Mouse (Mus musculus) heart, postnatal 0 days (tissue): ENCODE results near the gene Slc39a7. TPM values are rescaled to one million over a fixed set of nuclear protein-coding genes. Genes with fewer than 3 reads are reported as not detected.

ENCODE experiments used
- ATAC-seq: fragments of 200-750 bp; cut with Nextera tagmentation; 2 replicates; pipeline ENCODE4 v1.8.0; 2017; ENCODE audit warnings: low read depth, moderate number of reproducible peaks, moderate library complexity; ENCODE audit not compliant: insufficient read depth
- DNase-seq: peaks from one replicate; pipeline ENCODE4 v3.0.0-alpha.2; 2016; ENCODE audit warnings: low spot score
- H3K27ac ChIP-seq: fragments of 300-500 bp; sonication (generic); 2 replicates; pipeline ENCODE4 v1.5.1; 2014; ENCODE audit warnings: low read depth, mild to moderate bottlenecking
- H3K27me3 ChIP-seq: fragments of 300-500 bp; sonication (generic); 2 replicates; pipeline ENCODE4 v1.6.1; 2014; ENCODE audit warnings: low read length, mixed read lengths; ENCODE audit not compliant: control insufficient read depth, insufficient read depth
- H3K36me3 ChIP-seq: fragments of 300-500 bp; sonication (generic); replicated peaks from 2 replicates; pipeline ENCODE4 v1.6.1; 2014; ENCODE audit warnings: low read length, mixed read lengths; ENCODE audit not compliant: control insufficient read depth, insufficient read depth
- H3K4me1 ChIP-seq: fragments of 300-500 bp; sonication (generic); 2 replicates; pipeline ENCODE4 v1.6.1; 2014; ENCODE audit warnings: antibody characterized with exemption; ENCODE audit not compliant: control insufficient read depth, insufficient read depth
- H3K4me2 ChIP-seq: fragments of 300-500 bp; sonication (generic); 2 replicates; pipeline ENCODE4 v1.6.1; 2014; ENCODE audit warnings: low read depth, mild to moderate bottlenecking, low read length, moderate library complexity
- H3K4me3 ChIP-seq: fragments of 300-500 bp; sonication (generic); 2 replicates; pipeline ENCODE4 v1.5.1; 2014; ENCODE audit warnings: low read depth, low read length
- H3K9ac ChIP-seq: fragments of 300-500 bp; sonication (generic); replicated peaks from 2 replicates; pipeline ENCODE4 v1.6.1; 2014; ENCODE audit warnings: low read depth, low read length, mixed read lengths
- H3K9me3 ChIP-seq: fragments of 300-500 bp; sonication (generic); replicated peaks from 2 replicates; pipeline ENCODE4 v1.6.1; 2016; ENCODE audit warnings: low read length; ENCODE audit not compliant: control insufficient read depth
- CTCF ChIP-seq: IDR thresholded peaks from 2 replicates; pipeline ENCODE4 v1.5.1; 2016; ENCODE audit warnings: antibody characterized with exemption, control low read depth, low read depth
- EP300 ChIP-seq: IDR thresholded peaks from 2 replicates; pipeline ENCODE4 v1.6.1; 2016; ENCODE audit warnings: antibody characterized with exemption, low read depth
- WGBS: fragments of 180-500 bp; shearing (Covaris S2); extraction: QIAGEN DNeasy Blood & Tissue Kit; methylation state at CpG from one replicate; pipeline ENCODE4 v1.1.7; 2014; 5-methylcytosine and 5-hydroxymethylcytosine counted together
- polyA plus RNA-seq: library from polyadenylated mRNA; unstranded; fragments of >200 nt; fragmentation: Nextera tagmentation; extraction: Ambion mirVana; gene quantifications from 2 replicates; pipeline ENCODE4 v1.2.1, GENCODE M21; 2015
- total RNA-seq: library from RNA; depleted of rRNA; stranded (reverse); fragments of >200 nt; gene quantifications from 2 replicates; pipeline ENCODE4 v1.2.3, GENCODE M21; 2014; ENCODE audit warnings: low replicate concordance

Gene Slc39a7
- total and polyA plus RNA-seq, 2 experiments from 2014 or later: 85.4 to 97.2 TPM

- TF ChIP-seq CTCF (no peak), EP300 (no peak)
- 93% methylated on average over 9 of the region's 9 CpGs for WGBS
- Histone ChIP-seq H3K27ac (no peak overlapping the region), H3K4me3 (no peak overlapping the region), H3K4me1 (peaks cover 33% of the 10 kb centered on the region), H3K36me3 (peaks cover 39% of the 10 kb centered on the region), H3K9me3 (no peaks in the 10 kb centered on the region), H3K4me2 (no peak overlapping the region), H3K9ac (no peak overlapping the region), H3K27me3 (0 out of 2 replicates have a peak, but pooled peaks cover 3% of the 10 kb centered on the region)
- no peak for DNase-seq
- ATAC-seq: no peak
Measured at GRCm38 (mm10) chr17:34035517-34035916, 4.0 kb upstream of the Slc39a7 start.

GRCm38 (mm10) chr17:34034064-34034463 is 2.6 kb upstream of the Slc39a7 start:
- peak overlapping the region; percentile 43 for H3K27ac ChIP-seq
- WGBS: 40% methylated on average over 10 of the region's 10 CpGs
- peak; percentile 24 for ATAC-seq
- peak; percentile 58 for DNase-seq
- no peak overlapping the region for H3K4me3 ChIP-seq
- H3K9ac ChIP-seq: no peak overlapping the region
- H3K27me3 ChIP-seq: 0 out of 2 replicates have a peak, but pooled peaks cover 3% of the 10 kb centered on the region
- peaks cover 29% of the 10 kb centered on the region for H3K4me1 ChIP-seq
- no peak overlapping the region for H3K4me2 ChIP-seq
- peaks cover 51% of the 10 kb centered on the region for H3K36me3 ChIP-seq
- no peaks in the 10 kb centered on the region for H3K9me3 ChIP-seq
- TF ChIP-seq EP300 (no peak), CTCF (peak; percentile 57)

DNA sequence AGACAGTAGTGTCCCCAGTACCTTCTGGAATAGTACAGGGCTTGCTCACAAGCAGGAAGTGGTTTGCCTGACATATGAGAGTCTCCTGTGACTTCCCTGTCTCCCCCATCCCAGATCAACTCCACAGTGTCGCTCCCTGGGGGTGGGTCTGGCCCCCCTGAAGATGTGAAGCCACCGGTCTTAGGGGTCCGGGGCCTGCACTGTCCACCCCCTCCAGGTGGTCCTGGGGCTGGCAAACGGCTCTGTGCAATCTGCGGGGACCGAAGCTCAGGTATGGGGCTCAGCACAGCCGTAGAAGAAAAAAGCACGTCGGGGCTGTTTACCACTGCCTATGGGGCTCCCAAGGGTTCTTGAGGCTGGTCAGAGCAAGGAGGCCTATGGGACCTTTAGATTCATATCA is 2.0 kb upstream of the Slc39a7 start:
- Histone ChIP-seq H3K27me3 (0 out of 2 replicates have a peak, but pooled peaks cover 3% of the 10 kb centered on the region), H3K9me3 (no peaks in the 10 kb centered on the region), H3K4me3 (no peak overlapping the region), H3K36me3 (peaks cover 57% of the 10 kb centered on the region), H3K27ac (peak overlapping the region; percentile 43), H3K9ac (no peak overlapping the region), H3K4me2 (no peak overlapping the region), H3K4me1 (peaks cover 23% of the 10 kb centered on the region)
- DNase-seq (no peak), ATAC-seq (no peak)
- WGBS: 91% methylated on average over 9 of the region's 9 CpGs
- TF ChIP-seq CTCF (no peak), EP300 (no peak)

DNA sequence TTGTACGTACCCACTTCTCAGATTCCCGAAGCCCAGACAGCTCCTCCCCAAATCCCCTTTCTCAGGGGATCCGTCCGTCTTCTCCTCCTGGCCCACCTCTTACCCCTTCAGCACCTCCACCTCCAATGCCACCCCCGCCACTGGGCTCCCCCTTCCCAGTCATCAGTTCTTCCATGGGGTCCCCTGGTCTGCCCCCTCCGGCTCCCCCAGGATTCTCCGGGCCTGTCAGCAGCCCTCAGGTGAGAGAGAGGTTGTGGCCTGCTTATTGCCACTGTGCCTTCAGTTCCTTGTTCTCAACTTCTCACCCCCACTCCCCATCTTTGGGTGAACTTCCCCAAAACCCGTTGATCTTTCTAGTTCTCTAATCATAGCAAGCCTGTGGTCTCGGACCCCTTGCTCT is 1.3 kb upstream of the Slc39a7 start:
- Histone ChIP-seq H3K27me3 (no peaks in the 10 kb centered on the region), H3K9me3 (no peaks in the 10 kb centered on the region), H3K36me3 (peaks cover 51% of the 10 kb centered on the region), H3K9ac (peak overlapping the region; percentile 73), H3K4me2 (peak overlapping the region; percentile 85), H3K4me3 (peak overlapping the region; percentile 63), H3K4me1 (peaks cover 21% of the 10 kb centered on the region), H3K27ac (peak overlapping the region; percentile 96; the same call in 1 of the 2 replicates)
- ATAC-seq: no peak
- no peak for DNase-seq
- WGBS: 45% methylated on average over 9 of the region's 9 CpGs
- TF ChIP-seq EP300: no peak
- TF ChIP-seq CTCF: no peak

GRCm38 (mm10) chr17:34032174-34032632 is 721 bp upstream of the Slc39a7 start:
- DNase-seq (peak; percentile 47), ATAC-seq (peak; percentile 25)
- 1% methylated on average over 45 of the region's 48 CpGs for WGBS
- H3K4me2 ChIP-seq: peak overlapping the region; percentile 85
- H3K27me3 ChIP-seq: no peaks in the 10 kb centered on the region
- H3K9ac ChIP-seq: peak overlapping the region; percentile 73
- peak overlapping the region; percentile 63 for H3K4me3 ChIP-seq
- peaks cover 45% of the 10 kb centered on the region for H3K36me3 ChIP-seq
- peak overlapping the region; percentile 96 for H3K27ac ChIP-seq
- peaks cover 24% of the 10 kb centered on the region for H3K4me1 ChIP-seq
- TF ChIP-seq CTCF (no peak), EP300 (no peak)
- H3K9me3 ChIP-seq: no peaks in the 10 kb centered on the region

GRCm38 (mm10) chr17:34030861-34031326 is 588 bp downstream of the Slc39a7 start:
- H3K36me3 ChIP-seq: peaks cover 32% of the 10 kb centered on the region
- DNase-seq (no peak), ATAC-seq (peak; percentile 0; the same call in 1 of the 2 replicates)
- H3K4me1 ChIP-seq: peaks cover 29% of the 10 kb centered on the region
- H3K27ac ChIP-seq: peak overlapping the region; percentile 96
- H3K9me3 ChIP-seq: no peaks in the 10 kb centered on the region
- 2% methylated on average over 20 of the region's 20 CpGs for WGBS
- peak overlapping the region; percentile 63 for H3K4me3 ChIP-seq
- peak overlapping the region; percentile 85 for H3K4me2 ChIP-seq
- no peak for TF ChIP-seq CTCF
- TF ChIP-seq EP300: no peak
- no peaks in the 10 kb centered on the region for H3K27me3 ChIP-seq
- peak overlapping the region; percentile 73 for H3K9ac ChIP-seq
